ENCODE assay signal across 34 mouse cellular contexts in genomic region chr1:178483854-178484253, GRCm38 (mm10). TPM values are rescaled to one million over a fixed set of nuclear protein-coding genes. Genes with fewer than 3 reads are reported as not detected.
"Had no signal": no experiment of that assay in that cellular context is flagged by ENCODE, and none has a peak within 500 bp of the region (broad histone marks: within the 10 kb centered on the region; RNA-seq: fewer than 3 reads in every experiment).

No protein-coding gene starts in this region.

- H3K27ac ChIP-seq: heart, embryonic 13.5 days; heart, embryonic 15.5 days; hindbrain, embryonic 10.5 days; hindbrain, embryonic 12.5 days; hindbrain, embryonic 13.5 days; hindbrain, embryonic 14.5 days; hindbrain, embryonic 15.5 days; hindbrain, postnatal 0 days; intestine, embryonic 15.5 days; kidney, embryonic 15.5 days; kidney, postnatal 0 days; layer of hippocampus, adult 2 months; left cerebral cortex, adult 2 months had no signal

- H3K4me1 ChIP-seq: hindbrain, embryonic 10.5 days; hindbrain, embryonic 12.5 days; hindbrain, embryonic 15.5 days; intestine, embryonic 15.5 days; kidney, embryonic 15.5 days had no signal

- H3K36me3 ChIP-seq: heart, embryonic 12.5 days; heart, embryonic 13.5 days; heart, embryonic 15.5 days; hindbrain, embryonic 10.5 days; hindbrain, embryonic 12.5 days; hindbrain, embryonic 13.5 days; hindbrain, embryonic 15.5 days; intestine, embryonic 15.5 days; kidney, embryonic 15.5 days had no signal

- H3K9me3 ChIP-seq: heart, embryonic 12.5 days; heart, embryonic 13.5 days; heart, embryonic 15.5 days; hindbrain, embryonic 10.5 days; hindbrain, embryonic 12.5 days; hindbrain, embryonic 13.5 days; hindbrain, embryonic 15.5 days; intestine, embryonic 15.5 days; kidney, embryonic 15.5 days had no signal

- H3K4me2 ChIP-seq: heart, embryonic 11.5 days; heart, embryonic 12.5 days; heart, embryonic 13.5 days; heart, embryonic 15.5 days; hindbrain, embryonic 12.5 days; hindbrain, embryonic 13.5 days; hindbrain, embryonic 14.5 days; hindbrain, embryonic 15.5 days; intestine, embryonic 15.5 days; kidney, embryonic 15.5 days had no signal

- DNase-seq: heart, postnatal 10 days; heart, postnatal 14 days; heart, postnatal 36 days; kidney, adult 11 months; kidney, adult 18-20 months; kidney, adult 2 months; kidney, adult 8-10 months; kidney, adult 9 months; kidney, postnatal 10 days; kidney, postnatal 14 days; kidney, postnatal 25 days; kidney, postnatal 36 days; kidney, postnatal 4 days; layer of hippocampus, adult 9-11 months; layer of hippocampus, postnatal 36 days had no signal

- H3K4me3 ChIP-seq: heart, embryonic 12.5 days; heart, embryonic 13.5 days; heart, embryonic 15.5 days; hindbrain, embryonic 10.5 days; hindbrain, embryonic 12.5 days; hindbrain, embryonic 13.5 days; hindbrain, embryonic 15.5 days; intestine, embryonic 15.5 days; kidney, embryonic 15.5 days; layer of hippocampus, adult 2 months; left cerebral cortex, adult 2 months had no signal

- H3K9ac ChIP-seq: heart, embryonic 12.5 days; heart, embryonic 13.5 days; heart, embryonic 15.5 days; hindbrain, embryonic 12.5 days; hindbrain, embryonic 13.5 days; hindbrain, embryonic 14.5 days; hindbrain, embryonic 15.5 days; intestine, embryonic 15.5 days; kidney, embryonic 15.5 days had no signal

- ATAC-seq: hindbrain, embryonic 16.5 days; hindbrain, postnatal 0 days; inflammation-experienced regulatory T-cells, adult 6 months; intestine, embryonic 15.5 days; intestine, embryonic 16.5 days; intestine, postnatal 0 days had no signal

- H3K27me3 ChIP-seq: heart, embryonic 12.5 days; heart, embryonic 13.5 days; heart, embryonic 15.5 days; hindbrain, embryonic 12.5 days; hindbrain, embryonic 13.5 days; hindbrain, embryonic 15.5 days; intestine, embryonic 15.5 days; kidney, embryonic 15.5 days had no signal

RNA-seq across cellular contexts. Expression of gene Kif26b, which starts 45.1 kb away (rescaled TPM):
- polyA plus RNA-seq: inflammation-experienced regulatory T-cells, adult 6 months had no signal
